Mouse (Mus musculus) stomach, embryonic 14.5 days (tissue): Measurements from ENCODE around the gene Map4k3. TPM values are rescaled to one million over a fixed set of nuclear protein-coding genes. Genes with fewer than 3 reads are reported as not detected.

Experiments
- ATAC-seq: fragments of 200-750 bp; cut with Nextera tagmentation; 2 replicates; pipeline ENCODE4 v1.8.0; 2017; ENCODE audit warnings: low read depth, moderate TSS enrichment; ENCODE audit not compliant: insufficient number of reproducible peaks, insufficient read depth, low FRiP score
- H3K27ac ChIP-seq: fragments of 300-500 bp; sonication (generic); 2 replicates; pipeline ENCODE4 v1.5.1; 2014; ENCODE audit warnings: mild to moderate bottlenecking, low read length, moderate library complexity, mixed read lengths
- H3K27me3 ChIP-seq: fragments of 300-500 bp; sonication (generic); 2 replicates; pipeline ENCODE4 v1.6.1; 2014; ENCODE audit warnings: low read length, control low read depth, mixed read lengths; ENCODE audit not compliant: control insufficient read depth, insufficient read depth
- H3K36me3 ChIP-seq: fragments of 300-500 bp; sonication (generic); 2 replicates; pipeline ENCODE4 v1.6.1; 2014; ENCODE audit warnings: mild to moderate bottlenecking, control low read depth, low read length, moderate library complexity, mixed read lengths; ENCODE audit not compliant: control insufficient read depth, insufficient read depth
- H3K4me1 ChIP-seq: fragments of 300-500 bp; sonication (generic); 2 replicates; pipeline ENCODE4 v1.6.1; 2014; ENCODE audit warnings: low read length, control low read depth, mixed read lengths; ENCODE audit not compliant: control insufficient read depth, insufficient read depth
- H3K4me2 ChIP-seq: fragments of 300-500 bp; sonication (generic); replicated peaks from 2 replicates; pipeline ENCODE4 v1.6.1; 2014; ENCODE audit warnings: low read depth, low read length, control low read depth
- H3K4me3 ChIP-seq: fragments of 300-500 bp; sonication (generic); 2 replicates; pipeline ENCODE4 v1.5.1; 2014; ENCODE audit warnings: low read depth, low read length, control low read depth
- H3K9ac ChIP-seq: fragments of 300-500 bp; sonication (generic); replicated peaks from 2 replicates; pipeline ENCODE4 v1.6.1; 2014; ENCODE audit warnings: low read depth, mild to moderate bottlenecking, control low read depth, low read length, moderate library complexity, mixed read lengths
- H3K9me3 ChIP-seq: fragments of 300-500 bp; sonication (generic); 2 replicates; pipeline ENCODE4 v1.6.1; 2016; ENCODE audit warnings: low read depth, low read length, control low read depth; ENCODE audit not compliant: control insufficient read depth
- WGBS: fragments of 180-500 bp; shearing (Covaris S2); extraction: QIAGEN DNeasy Blood & Tissue Kit; methylation state at CpG from one replicate; pipeline ENCODE4 v1.1.7; 2014; 5-methylcytosine and 5-hydroxymethylcytosine counted together
- polyA plus RNA-seq: library from polyadenylated mRNA; unstranded; fragments of >200 nt; fragmentation: Nextera tagmentation; extraction: Ambion mirVana; gene quantifications from 2 replicates; pipeline ENCODE4 v1.2.1, GENCODE M21; 2014

Gene Map4k3
- polyA plus RNA-seq = 39.5 and 42.5 TPM in 2 replicates

DNA sequence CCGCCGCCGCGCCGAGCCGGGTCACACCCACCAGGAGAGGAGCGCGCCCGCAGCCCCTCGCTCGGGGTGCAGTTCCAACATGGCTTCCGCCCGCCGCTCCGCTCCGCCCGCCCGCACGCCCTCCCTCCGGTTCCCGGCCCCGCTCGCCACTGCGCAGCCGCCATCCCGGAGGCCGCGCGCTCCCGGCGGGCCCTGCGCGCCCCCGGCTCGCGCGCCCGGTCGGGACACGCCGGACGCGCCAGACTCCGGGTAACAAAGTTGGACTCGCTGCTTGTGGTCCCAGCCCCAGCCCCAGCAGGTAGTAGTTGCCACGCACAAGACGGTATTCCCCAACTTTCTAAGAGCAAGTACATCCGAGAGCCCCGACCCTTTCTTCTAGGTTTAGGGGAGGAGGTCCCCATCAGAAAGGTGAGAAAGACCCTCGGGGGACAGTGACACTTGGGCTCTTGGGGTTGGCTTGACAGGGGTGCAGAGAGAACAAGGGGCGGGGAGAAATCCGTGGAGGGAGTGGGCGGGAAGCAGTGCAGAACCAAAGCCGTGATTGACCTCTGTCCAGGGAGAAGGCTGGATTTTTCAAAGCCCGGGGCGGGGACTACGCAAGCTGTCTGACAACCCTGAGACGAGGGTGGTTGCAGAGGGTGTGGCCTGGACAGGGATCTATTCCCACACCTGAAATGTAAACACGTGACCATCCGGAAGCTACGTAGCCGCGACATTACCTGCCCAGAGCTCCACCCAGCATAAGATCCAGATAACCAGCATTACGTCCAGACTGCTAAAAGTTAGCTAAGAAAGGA is at the start of gene Map4k3:
Map4k3 (minus strand) TSS at position 424 of the 797 bp plus-strand sequence.
- H3K4me2 ChIP-seq = peak within 1 kb of the TSS; percentile 64
- H3K36me3 ChIP-seq = no peaks in the 10 kb centered on the region
- H3K4me1 ChIP-seq = peaks cover 14% of the 10 kb centered on the region
- peak within 1 kb of the TSS; percentile 94 for H3K9ac ChIP-seq
- no peaks in the 10 kb centered on the region for H3K9me3 ChIP-seq
- peak; percentile 86 for ATAC-seq
- peak within 1 kb of the TSS; percentile 99 for H3K27ac ChIP-seq
- no peaks in the 10 kb centered on the region for H3K27me3 ChIP-seq
- whole genome bisulfite sequencing = under 1% methylated on average over 48 of the region's 64 CpGs
- peak within 1 kb of the TSS; percentile 95 for H3K4me3 ChIP-seq

DNA sequence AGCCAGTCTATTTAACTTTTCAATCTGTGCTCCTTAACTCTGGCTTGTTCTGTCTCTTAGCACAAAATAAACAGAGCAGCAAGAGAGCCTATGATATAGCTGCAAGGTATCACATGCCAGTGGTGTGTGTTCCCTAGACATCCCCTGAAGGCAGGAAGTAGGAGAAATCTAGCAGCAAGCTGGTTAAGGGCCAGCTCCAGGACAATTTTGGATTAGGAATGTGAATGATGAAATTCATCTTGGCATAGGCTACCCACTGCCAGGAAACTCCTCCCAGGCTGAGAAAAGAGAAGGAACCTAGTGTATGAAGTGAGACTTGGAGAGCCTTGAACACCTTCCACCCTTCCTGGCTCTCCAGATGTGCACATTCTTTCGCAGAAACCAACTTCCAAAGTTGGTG is 49.3 kb upstream of the Map4k3 start:
- H3K27me3 ChIP-seq = no peaks in the 10 kb centered on the region
- no peak overlapping the region for H3K27ac ChIP-seq
- WGBS = 96% methylated on average over 1 of the region's 1 CpGs
- H3K4me1 ChIP-seq = peaks cover 15% of the 10 kb centered on the region; the same call in 1 of the 2 replicates
- H3K9me3 ChIP-seq = no peaks in the 10 kb centered on the region
- H3K9ac ChIP-seq = no peak overlapping the region
- no peak for ATAC-seq
- H3K4me3 ChIP-seq = no peak overlapping the region
- H3K36me3 ChIP-seq = no peaks in the 10 kb centered on the region
- no peak overlapping the region for H3K4me2 ChIP-seq

DNA sequence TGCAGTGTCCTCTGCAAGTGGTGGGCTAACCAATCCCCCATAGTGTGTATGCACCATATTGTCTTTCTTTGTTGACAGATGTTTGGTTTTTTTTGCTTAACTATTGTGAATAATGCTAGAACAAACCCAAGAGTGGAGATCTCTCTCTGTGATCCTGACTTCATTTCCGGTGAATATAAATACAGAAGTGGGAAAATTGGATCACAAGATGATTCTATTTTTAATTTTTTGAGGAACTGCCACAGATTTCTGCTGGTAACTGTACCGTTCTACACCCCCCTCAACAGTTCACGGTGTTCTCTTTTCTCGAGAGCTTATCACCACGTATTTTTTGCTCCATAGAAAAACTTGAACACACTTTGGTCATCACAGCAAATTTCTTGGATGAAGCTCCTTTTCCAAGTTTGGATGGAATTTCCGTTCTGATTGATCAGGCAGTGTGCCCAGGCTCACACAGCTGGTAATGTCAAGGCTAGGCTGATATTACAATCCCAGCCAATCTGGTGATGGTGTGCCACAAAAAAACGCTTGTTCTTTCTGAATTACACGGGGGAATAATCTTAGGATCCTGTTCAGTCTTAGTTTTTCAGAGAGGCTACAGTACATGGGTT is 47.0 kb upstream of the Map4k3 start:
- Histone ChIP-seq H3K4me1 (peaks cover 13% of the 10 kb centered on the region; the same call in 1 of the 2 replicates), H3K4me3 (no peak overlapping the region), H3K9ac (no peak overlapping the region), H3K9me3 (no peaks in the 10 kb centered on the region), H3K4me2 (no peak overlapping the region), H3K36me3 (no peaks in the 10 kb centered on the region), H3K27ac (no peak overlapping the region), H3K27me3 (no peaks in the 10 kb centered on the region)
- 82% methylated on average over 8 of the region's 8 CpGs for WGBS
- no peak for ATAC-seq

DNA sequence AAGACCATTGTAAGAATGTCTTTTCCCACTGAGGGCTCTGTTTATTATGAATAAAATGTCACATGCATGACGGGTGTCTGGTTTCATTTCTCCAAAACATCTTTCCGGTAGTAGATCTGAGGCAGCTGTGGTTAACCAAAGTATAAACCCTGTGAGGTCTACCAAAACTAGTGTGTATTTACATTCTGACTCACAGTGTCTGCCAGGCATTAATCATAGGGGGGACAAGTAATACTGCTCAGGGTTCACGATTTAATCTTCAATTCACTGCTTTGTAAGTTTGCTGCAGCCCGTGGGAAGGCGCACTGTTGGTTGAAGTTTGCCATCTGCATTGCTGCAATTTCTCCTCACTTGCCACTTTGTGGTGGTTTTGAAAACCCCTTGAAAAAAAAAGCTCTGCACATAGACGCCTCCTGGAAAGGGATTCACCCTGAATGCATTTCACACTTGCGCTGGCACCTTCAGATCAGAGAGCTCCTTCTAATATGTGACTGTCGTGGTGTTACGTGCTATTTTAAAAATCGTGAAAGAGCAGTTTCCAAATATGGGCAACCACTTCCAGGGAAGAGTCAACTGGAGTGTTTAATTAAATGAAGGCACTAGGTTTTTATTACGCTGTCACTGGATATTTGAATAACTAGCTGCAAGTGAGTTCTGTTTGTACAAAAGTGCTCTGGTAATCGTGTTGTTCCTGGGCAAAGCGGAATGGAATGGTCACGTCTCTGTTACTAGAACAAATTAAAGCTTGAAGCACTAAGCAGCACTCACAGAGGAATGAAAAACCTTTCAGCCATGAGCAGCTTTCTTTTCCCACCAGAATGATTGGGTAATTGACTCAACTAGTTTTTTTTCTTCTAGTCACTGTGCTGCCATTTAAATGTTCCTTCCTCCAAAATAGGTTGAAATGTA is 44.5 kb upstream of the Map4k3 start:
- Histone ChIP-seq H3K27ac (peak overlapping the region; percentile 59; the same call in 1 of the 2 replicates), H3K4me1 (peaks cover 10% of the 10 kb centered on the region; the same call in 1 of the 2 replicates), H3K27me3 (no peaks in the 10 kb centered on the region), H3K4me3 (0 out of 2 replicates have a peak overlapping the region, but pooled peaks have one; percentile 6), H3K9ac (no peak overlapping the region), H3K36me3 (no peaks in the 10 kb centered on the region), H3K4me2 (peak overlapping the region; percentile 23; the same call in 1 of the 2 replicates), H3K9me3 (no peaks in the 10 kb centered on the region)
- WGBS = 21% methylated on average over 14 of the region's 14 CpGs
- peak; percentile 56; the same call in 1 of the 2 replicates for ATAC-seq

DNA sequence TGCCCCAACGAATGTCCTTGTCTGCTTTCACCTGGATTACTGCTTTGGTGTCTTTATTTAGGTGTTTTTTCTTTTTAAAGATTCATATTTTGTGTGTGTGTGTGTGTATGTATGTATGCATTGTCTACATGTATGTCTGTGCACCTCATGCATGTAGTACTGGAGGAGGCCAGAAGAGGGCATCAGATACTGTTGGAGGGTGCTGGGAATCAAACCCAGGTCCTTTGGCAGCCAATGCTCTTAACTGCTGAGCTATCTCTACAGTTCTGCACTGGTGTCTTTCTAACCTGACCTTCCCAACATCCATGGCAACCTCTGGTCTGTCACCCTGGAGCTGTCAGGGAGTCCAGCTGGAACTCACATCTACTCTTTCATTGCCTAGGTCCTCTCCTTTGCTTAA is 41.8 kb upstream of the Map4k3 start:
- Histone ChIP-seq H3K9me3 (no peaks in the 10 kb centered on the region), H3K27me3 (no peaks in the 10 kb centered on the region), H3K27ac (no peak overlapping the region), H3K9ac (no peak overlapping the region), H3K4me1 (peaks cover 10% of the 10 kb centered on the region; the same call in 1 of the 2 replicates), H3K36me3 (no peaks in the 10 kb centered on the region), H3K4me2 (no peak overlapping the region), H3K4me3 (no peak overlapping the region)
- 78% methylated on average over 1 of the region's 1 CpGs for WGBS
- ATAC-seq = no peak

DNA sequence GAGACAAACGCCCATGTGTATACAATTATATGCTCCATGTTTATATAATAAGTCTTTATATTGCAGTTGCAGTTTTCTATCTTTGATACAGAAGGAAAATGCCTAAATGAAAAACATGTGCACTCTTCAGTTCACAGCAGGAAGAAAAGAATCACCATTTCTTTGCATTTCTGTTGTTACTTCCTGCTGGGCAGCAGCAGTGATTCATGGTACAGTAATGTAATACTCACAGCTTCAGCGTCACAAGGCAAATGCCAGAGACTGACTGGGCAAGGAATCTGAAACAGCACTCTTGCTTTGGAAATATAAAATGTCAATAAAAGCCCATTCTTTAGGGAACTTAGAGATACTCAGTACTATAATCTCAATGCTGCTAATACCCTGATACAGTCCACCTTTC is 36.9 kb upstream of the Map4k3 start:
- ATAC-seq = no peak
- Histone ChIP-seq H3K9me3 (no peaks in the 10 kb centered on the region), H3K36me3 (no peaks in the 10 kb centered on the region), H3K27me3 (no peaks in the 10 kb centered on the region), H3K27ac (no peak overlapping the region), H3K4me2 (no peak overlapping the region), H3K9ac (no peak overlapping the region), H3K4me3 (no peak overlapping the region), H3K4me1 (no peaks in the 10 kb centered on the region)
- WGBS = 37% methylated on average over 2 of the region's 2 CpGs

DNA sequence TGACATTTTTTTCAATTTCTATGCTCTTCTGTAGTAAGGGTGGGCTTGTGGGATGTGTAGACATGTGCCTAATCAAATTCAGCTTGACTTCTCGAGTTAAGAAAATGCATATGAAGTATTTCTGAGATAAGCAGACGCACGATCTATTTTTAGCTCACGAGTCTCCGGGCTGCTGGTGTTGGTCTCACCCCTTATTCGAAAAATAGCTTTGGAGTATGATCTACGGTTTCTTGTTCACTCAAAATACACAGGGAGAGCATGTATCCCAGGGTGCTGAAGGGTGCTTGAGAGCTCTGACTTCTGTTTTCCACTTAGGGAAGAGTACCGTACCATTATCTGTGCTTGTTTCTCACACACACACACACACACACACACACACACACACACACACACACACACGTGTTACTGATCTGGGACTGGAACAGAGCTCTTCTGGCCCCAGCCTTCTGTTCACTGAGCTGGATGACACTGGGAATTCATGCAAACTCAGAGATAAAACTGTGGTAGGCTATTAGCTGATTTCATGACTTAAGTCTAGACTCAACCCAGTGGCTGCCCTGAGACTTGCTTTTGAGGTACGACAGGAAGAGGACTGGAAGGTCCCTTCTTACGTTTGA is 34.9 kb upstream of the Map4k3 start:
- no peak overlapping the region for H3K4me3 ChIP-seq
- no peaks in the 10 kb centered on the region for H3K27me3 ChIP-seq
- 56% methylated on average over 11 of the region's 11 CpGs for WGBS
- H3K4me2 ChIP-seq = no peak overlapping the region
- H3K9ac ChIP-seq = no peak overlapping the region
- H3K36me3 ChIP-seq = no peaks in the 10 kb centered on the region
- H3K9me3 ChIP-seq = no peaks in the 10 kb centered on the region
- H3K4me1 ChIP-seq = no peaks in the 10 kb centered on the region
- ATAC-seq = no peak
- H3K27ac ChIP-seq = no peak overlapping the region
